Mouse (Mus musculus) brain, embryonic 14.5 days (tissue): ENCODE measurements at regions not wholly inside any gene's neighbourhood (a gene's known extent, or its start where the extent isn't known, plus 50 kb on each side); places are given as distances from the start of the nearest gene placed in this dataset.

ENCODE experiments used
- DNase-seq: peaks from one replicate; pipeline ENCODE4 v3.0.0-alpha.2; 2011; ENCODE audit warnings: low read depth
- CTCF ChIP-seq: fragments of 200-500 bp; IDR thresholded peaks from 2 replicates; pipeline ENCODE4 v1.5.1; 2012; ENCODE audit warnings: inconsistent platforms, mild to moderate bottlenecking, moderate library complexity, borderline replicate concordance; ENCODE audit not compliant: insufficient read depth, insufficient read length; ENCODE audit errors: extremely low read depth
- POLR2A ChIP-seq: fragments of 200-500 bp; IDR thresholded peaks from 2 replicates; pipeline ENCODE4 v1.6.1; 2012; ENCODE audit warnings: mild to moderate bottlenecking, inconsistent platforms, borderline replicate concordance; ENCODE audit not compliant: poor library complexity, insufficient read depth, insufficient read length, severe bottlenecking; ENCODE audit errors: extremely low read depth

DNA sequence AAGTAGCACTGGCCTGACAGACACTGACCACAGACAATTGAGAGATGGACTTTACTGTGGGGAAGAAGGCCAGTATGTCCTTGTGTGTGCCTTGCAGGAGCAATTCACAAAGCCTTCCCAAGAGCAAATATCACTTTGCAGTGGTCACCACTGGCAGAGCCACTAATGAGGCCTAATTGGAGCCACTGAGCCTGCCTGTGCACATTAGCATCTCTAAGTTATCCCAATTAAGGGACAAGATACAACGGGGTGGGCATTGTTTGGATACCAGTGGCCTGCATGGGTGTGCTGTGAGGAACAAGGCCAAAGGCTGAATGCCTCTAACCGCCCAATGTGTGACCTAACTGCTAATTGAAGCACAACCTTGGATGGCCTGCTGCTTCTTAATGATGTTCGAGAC is 433.4 kb upstream of the Ptbp2 start:
- no peak for TF ChIP-seq POLR2A
- TF ChIP-seq CTCF = no peak
- peak; percentile 55 for DNase-seq

DNA sequence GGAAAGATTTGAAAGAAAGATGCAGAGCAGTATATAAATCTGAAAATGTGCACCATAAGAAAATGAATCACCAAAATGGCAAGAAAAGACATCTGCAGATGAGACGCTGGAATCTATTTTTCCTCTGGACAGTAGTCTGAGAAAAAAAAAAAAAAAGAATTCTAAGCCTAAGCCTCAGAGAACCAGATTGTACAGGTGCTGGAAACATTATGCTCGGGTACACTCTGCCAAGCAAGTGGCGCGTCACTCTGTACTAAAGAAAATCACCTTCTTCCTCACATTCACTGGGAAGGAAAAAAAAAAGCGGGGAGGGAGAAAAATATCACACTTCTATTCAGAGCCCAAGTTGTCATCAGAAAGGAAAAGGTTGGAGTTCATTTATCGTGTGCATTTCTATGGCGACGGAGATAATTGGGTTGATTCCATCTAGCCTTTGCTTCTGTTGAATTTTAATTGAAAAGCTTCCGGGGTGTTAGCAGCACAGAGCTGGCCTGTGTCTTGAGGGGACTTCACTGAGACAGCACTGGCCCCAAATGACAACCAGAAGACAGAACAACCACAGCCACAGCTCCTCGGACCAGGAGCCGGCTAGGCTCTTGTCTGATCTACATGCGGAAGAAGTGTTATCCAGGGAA is 430.5 kb upstream of the Ptbp2 start:
- TF ChIP-seq POLR2A (no peak), CTCF (no peak)
- peak; percentile 75 for DNase-seq

DNA sequence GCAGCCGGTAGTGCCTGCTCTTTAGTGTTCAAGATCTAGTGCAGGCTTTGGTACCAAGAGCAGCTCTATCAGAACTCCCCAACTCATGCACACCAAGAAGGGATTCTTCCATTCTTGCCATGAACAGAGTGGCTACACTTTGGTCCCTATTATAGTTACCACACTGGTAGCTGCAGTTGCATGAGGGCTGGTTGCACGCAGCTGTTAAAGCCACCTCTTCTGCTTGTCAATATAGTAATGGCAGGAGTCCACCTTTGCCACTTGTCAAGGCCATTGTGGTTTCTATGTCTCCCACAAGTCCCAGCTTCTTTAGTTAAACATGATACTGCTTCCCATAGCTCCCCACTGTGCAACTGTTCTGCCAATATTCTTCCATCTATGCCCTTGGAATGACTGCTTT is 415.1 kb upstream of the Ptbp2 start:
- TF ChIP-seq POLR2A (no peak), CTCF (no peak)
- no peak for DNase-seq

DNA sequence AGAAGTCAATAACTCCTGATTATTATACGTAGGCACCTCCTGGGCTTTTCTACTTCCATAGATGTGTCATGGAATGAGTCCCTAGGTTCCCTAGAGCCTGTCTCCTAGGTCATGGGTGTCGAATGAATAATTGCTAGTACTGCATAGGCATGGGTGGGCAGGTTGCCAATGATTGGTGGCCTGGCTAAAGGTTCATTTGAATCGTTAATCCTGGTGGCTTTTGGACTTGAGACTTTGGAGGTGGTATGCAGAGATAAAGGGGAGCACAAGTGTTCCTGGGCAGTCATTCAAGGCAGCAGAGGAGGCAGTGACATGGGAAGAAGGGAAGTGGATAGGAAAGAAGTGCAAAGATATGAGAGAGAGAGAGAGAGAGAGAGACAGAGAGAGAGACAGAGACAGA is 410.2 kb upstream of the Ptbp2 start:
- TF ChIP-seq CTCF (no peak), POLR2A (no peak)
- DNase-seq = no peak

DNA sequence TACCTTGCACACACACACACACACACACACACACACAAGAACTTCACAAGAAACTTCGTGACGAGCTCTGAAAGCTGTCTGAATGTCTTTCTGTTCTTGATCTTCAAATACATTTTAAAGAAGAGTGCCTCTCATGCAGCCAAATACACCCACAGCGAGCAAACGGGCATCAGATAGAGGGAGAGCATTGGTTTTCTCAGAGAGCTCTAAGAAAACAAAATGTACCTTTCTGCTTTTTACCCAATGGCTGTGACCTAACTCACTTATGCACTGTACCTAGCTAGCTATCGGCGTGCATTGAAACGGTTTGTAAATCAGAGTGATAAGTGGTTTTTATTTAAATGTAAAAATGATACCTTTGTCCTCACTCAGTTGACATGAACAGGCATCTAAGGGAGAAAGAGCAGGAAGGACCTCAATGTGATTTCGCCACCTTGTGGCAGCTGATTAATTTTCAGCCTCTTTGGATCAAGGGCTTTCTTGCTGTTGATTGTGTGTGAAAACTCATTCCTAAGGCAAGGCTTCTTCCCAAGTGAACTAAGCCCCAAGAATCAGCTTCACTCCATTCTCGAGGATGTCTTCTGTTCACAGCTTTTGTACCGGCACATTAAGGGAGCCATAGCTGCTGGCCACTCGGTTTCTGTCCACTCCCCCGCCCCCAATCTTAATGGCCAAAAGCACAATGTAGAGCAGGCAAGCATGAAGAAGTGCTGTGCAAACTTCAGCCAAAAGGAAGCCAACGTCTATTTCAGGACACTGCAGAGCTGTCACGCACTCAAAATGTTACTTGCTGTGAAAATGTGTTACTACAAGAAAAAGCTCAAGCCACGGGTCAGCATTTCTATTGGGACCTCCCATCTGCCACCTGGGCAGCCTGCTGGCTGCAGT is 408.4 kb upstream of the Ptbp2 start:
- no peak for TF ChIP-seq POLR2A
- peak; percentile 83 for TF ChIP-seq CTCF
- DNase-seq = peak; percentile 95

- no peak for TF ChIP-seq CTCF
- no peak for TF ChIP-seq POLR2A
- no peak for DNase-seq
Observed at GRCm38 (mm10) chr3:120189606-120190005, 405.3 kb upstream of the Ptbp2 start.

GRCm38 (mm10) chr3:120180931-120181610 is 396.8 kb upstream of the Ptbp2 start:
- peak; percentile 44 for DNase-seq
- TF ChIP-seq CTCF (no peak), POLR2A (no peak)

DNA sequence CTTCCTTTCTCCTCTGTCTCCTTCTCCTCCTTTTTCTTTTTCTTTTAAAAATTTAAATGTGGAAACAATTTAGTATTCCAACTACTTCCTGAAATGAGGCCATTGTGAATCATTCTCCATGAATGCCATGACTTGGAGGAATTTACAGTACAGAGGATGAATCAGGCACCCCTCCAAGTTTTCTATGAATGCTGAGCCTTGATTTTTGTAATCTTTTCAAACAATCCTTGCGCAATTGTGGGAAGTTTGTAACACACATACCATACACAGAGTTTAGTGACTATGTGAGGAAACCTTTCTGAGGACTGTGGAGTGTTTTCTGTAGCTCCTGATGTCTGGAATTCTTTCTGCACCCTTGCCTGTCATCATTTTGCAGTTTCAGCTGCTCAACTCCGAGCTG is 391.4 kb upstream of the Ptbp2 start:
- no peak for TF ChIP-seq CTCF
- no peak for TF ChIP-seq POLR2A

More for the DNA sequence above, 391.4 kb upstream of the Ptbp2 start:
- no peak for DNase-seq
